Mouse (Mus musculus): ENCODE data around the gene Sdsl.

The Sdsl gene

DNA sequence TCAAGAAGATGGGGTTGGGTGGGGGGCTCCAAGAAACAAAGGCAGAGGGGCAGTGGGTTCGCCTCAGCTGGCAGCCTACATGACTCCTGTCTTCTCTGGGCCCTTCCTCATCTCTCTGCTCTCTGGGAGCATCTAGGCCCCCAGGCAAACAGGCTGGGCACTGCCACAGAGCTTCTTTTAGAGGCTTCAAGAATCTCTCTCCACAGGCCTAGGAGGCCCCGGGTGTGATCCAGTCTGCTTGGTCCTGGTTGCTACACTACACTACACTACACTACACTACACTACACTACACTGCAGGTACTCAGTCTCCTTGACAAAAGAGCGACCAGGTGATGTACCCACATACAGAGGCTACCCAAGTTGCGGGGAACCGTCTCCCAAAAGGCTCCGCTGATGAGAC, 42.9 kb downstream of the Sdsl start:
- no peak for DNase-seq (ENCODE audit: low spot score in 2 of 2)

DNA sequence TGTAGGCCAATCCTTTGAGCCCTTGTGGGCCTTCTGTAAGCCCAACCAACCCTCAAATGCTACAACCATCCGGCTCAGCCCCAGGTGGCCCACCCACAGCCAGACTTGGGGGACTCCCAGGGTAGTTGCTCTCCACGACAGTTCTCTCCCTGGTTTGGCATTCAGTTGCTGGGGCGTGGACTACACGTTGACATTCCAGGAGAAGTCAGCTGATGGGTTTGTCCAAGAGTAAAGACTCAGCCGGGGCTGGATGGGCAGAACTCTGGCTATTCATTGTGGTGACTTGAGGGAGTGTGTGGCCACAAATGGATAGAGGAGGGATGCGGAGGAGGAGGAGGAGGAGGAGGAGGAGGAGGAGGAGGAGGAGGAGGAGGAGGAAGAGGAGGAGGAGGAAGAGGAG, 43.6 kb downstream of the Sdsl start:
- DNase-seq (ENCODE audit: low spot score in 2 of 2), result no peak

DNA sequence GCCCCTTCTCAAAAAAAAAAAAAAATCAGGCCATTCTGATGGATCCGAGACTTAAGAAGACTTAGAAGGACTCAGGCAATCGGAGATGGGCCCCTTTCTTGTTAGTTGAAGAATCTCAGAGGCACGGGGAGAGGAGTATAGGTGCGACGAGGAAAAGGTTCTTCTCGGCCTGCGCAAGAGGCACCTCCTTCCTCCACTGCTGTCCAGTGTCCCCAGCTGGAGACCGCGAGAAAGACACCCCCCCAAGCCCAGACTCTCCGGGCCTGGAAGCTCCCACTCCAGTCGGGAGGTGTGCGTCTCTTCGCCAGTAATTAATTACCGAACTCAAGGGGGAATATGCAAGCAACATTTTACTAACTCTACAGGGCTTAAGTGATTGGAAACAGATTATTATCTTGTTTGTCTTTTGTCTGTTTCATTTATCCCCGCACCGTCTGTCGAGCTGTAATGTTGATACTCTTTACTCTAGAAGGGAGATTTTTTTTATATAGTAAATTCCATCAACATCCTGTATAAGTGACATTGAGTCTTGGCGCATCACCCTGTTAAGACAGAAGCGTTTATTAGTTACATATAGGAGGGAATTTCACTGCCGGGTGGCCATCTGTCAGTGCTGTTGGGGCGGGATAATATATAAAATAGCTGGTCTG, 44.3 kb downstream of the Sdsl start:
- no peak for DNase-seq (ENCODE audit: low spot score in 2 of 2)

DNA sequence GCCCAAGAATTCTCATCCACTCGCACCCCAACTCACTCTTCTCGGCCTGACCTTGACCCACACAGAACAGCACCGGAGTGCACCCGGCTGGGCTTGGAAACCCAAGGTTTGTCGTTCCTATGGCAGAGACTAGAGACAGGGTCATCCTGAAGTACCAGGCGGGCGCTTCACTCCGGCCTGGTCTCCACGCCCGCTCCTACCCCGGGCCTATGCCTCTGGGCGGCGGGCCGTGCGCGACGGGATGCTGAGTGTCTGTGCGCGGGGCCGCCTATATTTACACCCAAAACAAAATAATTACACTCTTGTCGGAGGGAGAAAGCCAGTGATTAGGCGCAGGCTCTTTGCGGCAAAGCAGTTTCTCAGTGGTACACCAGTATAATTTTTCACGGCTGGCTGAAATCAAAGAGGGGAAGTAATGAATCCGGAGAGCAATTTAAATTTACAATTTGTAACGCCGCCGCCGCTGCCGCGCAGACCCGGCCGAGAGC, 45.1 kb downstream of the Sdsl start:
- DNase-seq (ENCODE audit: low spot score in 2 of 2), result no peak

DNA sequence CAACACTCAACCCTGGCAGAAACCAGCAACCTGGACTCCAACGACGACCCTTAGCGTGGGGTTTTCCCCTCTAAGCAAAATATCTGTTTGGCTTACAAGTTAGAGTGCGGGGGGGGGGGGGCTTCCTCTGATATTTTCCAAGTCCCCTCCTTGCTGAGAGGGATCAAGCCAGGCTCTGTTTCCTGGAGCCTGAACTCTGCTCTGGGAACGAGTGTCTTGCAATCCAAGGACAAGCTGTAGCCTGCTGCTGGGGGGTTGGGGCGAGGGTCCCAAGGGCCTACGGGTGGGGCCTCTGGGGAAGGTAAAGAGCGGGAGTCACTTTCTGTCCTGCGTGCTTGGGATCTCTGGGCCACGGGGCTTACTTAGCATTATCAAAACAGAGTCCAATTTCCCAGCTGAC, 46.0 kb downstream of the Sdsl start:
- DNase-seq (ENCODE audit: low spot score in 2 of 2), result no peak

DNA sequence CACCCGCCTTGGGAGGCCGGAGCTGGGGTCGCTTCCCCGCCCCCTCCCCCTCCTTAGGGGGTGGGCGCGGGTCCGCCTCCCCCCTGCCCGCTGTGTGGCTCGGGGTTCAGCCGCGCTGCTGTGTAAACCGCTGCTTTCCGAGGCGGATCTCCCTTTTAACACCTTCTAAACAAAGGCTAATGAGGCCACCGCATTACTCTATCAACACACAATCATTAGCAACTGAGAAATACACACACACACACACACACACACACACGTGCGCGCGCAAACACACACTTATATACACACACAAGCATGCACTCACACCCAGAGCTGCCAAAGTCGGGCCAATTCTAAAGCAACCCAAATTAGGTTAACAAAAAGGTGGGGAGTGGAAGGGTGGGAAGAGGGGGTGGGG, 46.9 kb downstream of the Sdsl start:
- DNase-seq (ENCODE audit: low spot score in 2 of 2), result no peak

DNA sequence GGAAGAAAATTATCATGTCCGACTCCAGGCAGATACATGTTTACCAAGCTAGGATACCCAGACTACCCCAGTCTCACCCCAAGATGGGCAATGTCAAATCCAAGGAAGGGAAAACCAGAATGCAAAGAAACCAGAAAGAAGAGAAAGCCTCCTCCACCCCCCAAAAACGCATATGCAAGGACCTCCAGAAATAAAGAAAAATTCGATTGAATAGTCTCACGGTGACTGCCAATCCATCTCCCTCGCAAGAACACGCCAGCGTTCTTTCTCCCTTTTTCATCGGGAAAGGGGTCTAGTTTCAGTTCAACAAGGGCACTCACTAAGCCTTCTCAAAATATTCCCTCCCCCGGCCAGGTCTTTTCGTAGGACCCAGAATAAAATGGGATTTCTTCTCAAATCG, 48.0 kb downstream of the Sdsl start:
- DNase-seq (ENCODE audit: low spot score in 2 of 2), result no peak

DNA sequence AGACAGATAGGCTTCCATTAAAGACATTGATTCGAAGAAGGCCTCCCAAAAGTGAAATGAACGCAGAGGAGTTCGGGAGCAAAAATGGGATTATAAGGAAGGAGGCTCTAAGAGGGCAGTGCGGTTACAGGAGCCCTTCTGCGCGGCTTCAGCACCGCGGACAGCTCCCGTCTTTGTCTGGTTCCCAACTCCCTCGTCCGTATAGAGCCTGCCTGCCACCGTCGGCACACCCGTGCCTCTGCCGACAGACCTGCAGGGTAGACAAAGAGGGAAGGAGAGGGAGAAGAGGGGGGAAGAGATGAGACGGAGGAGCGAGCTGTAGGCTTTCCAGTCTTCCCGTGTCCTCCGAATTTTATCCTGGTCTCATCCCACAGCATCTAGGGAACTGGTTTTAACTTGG, 48.6 kb downstream of the Sdsl start:
- DNase-seq (ENCODE audit: low spot score in 2 of 2), result peak in 1 of 2 experiments; percentile 17

DNA sequence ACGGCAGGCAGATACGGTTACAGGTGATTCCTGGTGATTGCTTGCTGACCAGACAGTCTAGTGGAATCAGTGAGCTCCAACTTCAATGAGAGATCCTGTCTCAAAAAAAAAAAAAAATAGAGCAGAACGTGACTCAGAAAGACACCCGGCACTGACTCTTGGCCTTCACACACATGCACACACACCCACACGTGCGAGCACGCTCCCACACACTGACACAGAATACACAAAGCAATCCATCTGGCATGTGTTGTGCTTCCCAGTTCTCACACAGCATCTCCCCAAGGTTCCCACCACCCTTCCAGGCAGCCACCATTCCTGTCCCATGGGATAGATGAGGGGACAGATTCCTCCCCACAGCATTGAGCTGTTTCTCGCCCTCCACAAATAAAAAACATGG, 52.5 kb downstream of the Sdsl start:
- no peak for DNase-seq (ENCODE audit: low spot score in 2 of 2)

DNA sequence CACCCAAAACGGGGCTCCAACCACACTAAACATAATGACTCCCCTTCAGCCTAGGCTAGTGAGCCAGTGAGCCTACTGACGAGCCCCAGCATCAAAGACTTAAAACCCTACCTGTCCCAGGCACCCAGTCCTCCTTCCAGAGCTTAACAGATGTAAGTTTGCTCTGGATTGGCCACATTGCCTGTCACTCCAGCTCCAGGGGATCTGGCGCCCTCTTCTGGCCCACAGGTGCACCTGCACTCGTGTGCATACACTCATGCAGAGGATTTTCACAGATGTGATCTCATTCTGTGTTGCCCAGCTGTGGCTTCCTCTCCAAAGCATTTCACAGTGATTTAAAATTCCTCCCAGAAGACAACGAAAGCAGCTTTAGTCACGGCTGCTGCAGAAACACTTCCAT, 59.2 kb downstream of the Sdsl start:
- no peak for DNase-seq (ENCODE audit: low spot score in 2 of 2)

DNA sequence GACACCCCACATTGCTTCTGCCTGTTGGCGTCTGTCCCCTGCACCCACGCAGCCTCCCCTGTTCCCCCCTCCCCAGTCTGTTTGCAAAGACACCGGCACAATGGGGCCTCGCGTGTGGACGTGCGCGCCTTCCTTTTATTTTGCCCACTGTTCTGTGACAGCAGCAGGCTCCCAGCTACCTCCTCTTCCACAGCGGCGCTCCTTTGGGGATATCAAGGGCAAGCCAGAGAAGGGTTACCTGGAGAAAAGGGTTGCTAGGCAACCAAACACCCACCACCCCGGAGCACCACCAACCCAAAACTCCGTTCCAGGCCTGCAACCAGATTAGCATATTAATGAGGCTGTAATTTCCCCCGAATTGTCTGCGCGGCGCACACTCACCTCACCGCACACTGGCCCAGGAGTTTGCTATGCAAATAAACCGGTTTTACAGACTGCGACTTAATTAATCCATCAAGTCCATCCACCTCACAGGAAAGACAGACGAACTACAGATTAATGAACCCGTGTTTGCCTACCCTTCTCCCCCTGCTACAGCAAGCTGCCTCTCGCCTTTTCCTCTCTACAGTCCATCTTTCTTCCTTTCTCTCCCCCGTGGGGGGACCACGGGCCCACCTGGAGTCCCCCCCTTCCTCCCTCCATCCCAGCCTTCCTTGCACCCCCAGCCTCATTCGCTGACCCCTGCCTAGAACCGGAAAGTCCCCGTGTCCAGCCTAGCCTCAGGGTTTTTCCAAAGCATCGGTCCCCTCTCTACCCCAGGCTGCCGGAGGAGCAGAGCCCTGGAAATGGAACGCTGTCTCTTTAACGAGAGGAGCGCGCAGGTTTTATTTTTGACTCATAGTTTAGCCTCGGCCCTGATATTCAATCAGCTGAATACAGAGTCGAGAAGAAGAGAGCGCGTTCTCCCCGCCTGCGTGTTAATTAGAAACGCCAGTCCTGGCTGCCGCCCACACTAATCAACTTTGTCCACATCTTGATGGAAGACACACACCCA, 62.9 kb downstream of the Sdsl start:
- DNase-seq (ENCODE audit: low spot score in 2 of 2), result no peak

DNA sequence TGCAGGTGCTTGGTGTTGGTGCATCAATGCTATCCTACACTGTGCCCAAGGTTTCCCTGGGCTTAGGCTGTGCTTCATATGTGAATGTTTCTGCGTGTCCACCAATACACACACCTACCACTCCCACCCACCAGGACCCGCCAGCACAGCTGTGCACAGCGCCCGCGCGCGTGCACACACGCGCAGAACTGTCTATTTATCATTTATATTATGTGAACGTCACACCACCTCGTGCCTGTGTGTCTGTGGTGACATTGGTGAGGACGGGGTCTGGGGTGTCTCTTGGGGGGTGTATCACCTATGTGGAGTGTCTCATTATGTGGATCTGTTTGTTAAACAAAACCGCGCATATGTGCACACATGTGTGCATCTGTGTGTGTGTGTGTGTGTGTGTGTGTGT, 63.7 kb downstream of the Sdsl start:
- DNase-seq (ENCODE audit: low spot score in 2 of 2), result no peak

Data from heart, adult 9 months (tissue).